Mouse (Mus musculus) embryo, embryonic 10 days (tissue): ENCODE measurements around the gene Fam183b.
"Not testable (repeated sequence)": the region's sequence is repeated elsewhere in the genome, so short reads cannot be mapped to it uniquely, and the experiment has no call there.

Source experiments
- DNase-seq: peaks from one replicate; pipeline ENCODE4 v3.0.0-alpha.2; 2015; ENCODE audit warnings: low spot score

Gene Fam183b

DNA sequence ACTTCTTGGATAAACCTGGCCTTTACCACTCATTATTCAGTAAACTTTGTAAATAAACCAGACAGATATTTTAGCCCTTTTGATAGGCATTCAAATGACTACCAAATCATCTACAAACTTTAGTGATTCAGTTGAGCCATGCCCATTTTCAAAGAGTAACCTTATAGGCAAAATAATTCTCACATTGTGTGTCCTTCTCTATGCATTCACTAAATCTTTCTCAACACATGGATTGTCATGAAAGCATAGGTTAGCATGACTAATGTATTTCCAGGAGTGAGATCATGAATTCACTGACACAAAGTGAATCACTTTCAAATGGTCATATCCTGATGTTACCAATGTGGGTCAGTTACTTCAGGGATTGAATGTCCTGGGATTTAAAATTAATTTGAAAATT, 28.9 kb downstream of the Fam183b start, which contains the start of gene Olfr315:
Gene Olfr315 (plus strand): TSS at position 301 of the 400 bp plus-strand sequence.
- no peak for DNase-seq

DNA sequence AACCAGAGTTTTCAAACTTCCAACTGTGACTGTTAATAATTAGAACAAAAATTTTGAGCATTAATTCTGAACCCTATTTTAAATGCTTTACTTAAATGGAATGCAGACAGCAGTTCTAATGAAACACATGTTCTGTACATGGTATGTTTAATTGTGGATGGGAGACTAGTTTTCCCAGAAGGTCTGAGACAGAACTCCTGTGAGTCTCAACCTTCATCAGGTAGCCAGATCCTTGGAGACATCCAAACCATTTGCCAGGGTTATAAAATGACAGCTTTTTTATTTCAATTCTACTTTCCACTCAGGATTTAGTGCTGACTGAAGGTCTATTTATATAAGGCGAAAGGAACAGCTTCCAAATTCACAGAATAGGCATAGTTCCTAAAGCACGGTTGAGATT, 49.3 kb downstream of the Fam183b start, which contains the start of gene Olfr316:
Gene Olfr316 (plus strand): TSS at position 301 of the 400 bp plus-strand sequence.
- no peak for DNase-seq

DNA sequence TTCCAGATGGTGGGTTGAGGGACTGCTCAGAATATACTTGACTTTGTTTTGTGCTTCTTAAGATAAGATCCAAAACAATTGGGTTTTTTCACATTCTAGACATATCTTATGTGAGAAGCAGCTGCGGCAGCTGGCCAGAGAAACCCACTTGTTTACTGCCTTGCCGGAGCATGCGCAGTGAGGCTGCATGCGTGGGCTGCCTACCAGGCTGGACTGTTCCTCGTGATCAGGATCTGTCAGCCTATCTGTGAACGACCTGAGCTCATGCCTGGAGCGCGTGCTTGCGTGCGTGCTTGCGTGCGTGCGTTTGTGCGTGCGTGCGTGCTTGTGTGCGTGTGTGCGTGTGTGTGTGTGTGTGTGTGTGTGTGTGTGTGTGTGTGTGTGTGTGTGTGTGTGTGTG, 50.7 kb downstream of the Fam183b start:
- not testable (repeated sequence) for DNase-seq
